Mouse (Mus musculus) liver, embryonic 12.5 days (tissue): Measurements from ENCODE around the gene Kctd18. TPM values are rescaled to one million over a fixed set of nuclear protein-coding genes. Genes with fewer than 3 reads are reported as not detected.

Source experiments
- ATAC-seq: fragments of 200-750 bp; cut with Nextera tagmentation; 2 replicates; pipeline ENCODE4 v1.8.0; 2017; ENCODE audit warnings: moderate number of reproducible peaks, mild to moderate bottlenecking, moderate library complexity
- H3K27ac ChIP-seq: fragments of 300-500 bp; sonication (generic); 2 replicates; pipeline ENCODE4 v1.5.1; 2016; ENCODE audit warnings: mild to moderate bottlenecking
- H3K27me3 ChIP-seq: fragments of 300-500 bp; sonication (generic); replicated peaks from 2 replicates; pipeline ENCODE4 v1.6.1; 2016; ENCODE audit warnings: mild to moderate bottlenecking, moderate library complexity
- H3K36me3 ChIP-seq: fragments of 300-500 bp; sonication (generic); 2 replicates; pipeline ENCODE4 v1.6.1; 2016; ENCODE audit warnings: mild to moderate bottlenecking, moderate library complexity
- H3K4me1 ChIP-seq: fragments of 300-500 bp; sonication (generic); 2 replicates; pipeline ENCODE4 v1.6.1; 2016
- H3K4me2 ChIP-seq: fragments of 300-500 bp; sonication (generic); 2 replicates; pipeline ENCODE4 v1.6.1; 2016; ENCODE audit warnings: mild to moderate bottlenecking, moderate library complexity
- H3K4me3 ChIP-seq: fragments of 300-500 bp; sonication (generic); 2 replicates; pipeline ENCODE4 v1.5.1; 2016; ENCODE audit warnings: mild to moderate bottlenecking, moderate library complexity
- H3K9ac ChIP-seq: fragments of 300-500 bp; sonication (generic); 2 replicates; pipeline ENCODE4 v1.6.1; 2016; ENCODE audit warnings: mild to moderate bottlenecking, moderate library complexity
- H3K9me3 ChIP-seq: fragments of 300-500 bp; sonication (generic); replicated peaks from 2 replicates; pipeline ENCODE4 v1.6.1; 2016; ENCODE audit warnings: mild to moderate bottlenecking, moderate library complexity
- WGBS: fragments of 180-500 bp; shearing (Covaris S2); methylation state at CpG from one replicate; pipeline ENCODE4 v1.1.7; 2016; ENCODE audit not compliant: insufficient replicate concordance; 5-methylcytosine and 5-hydroxymethylcytosine counted together
- polyA plus RNA-seq: library from polyadenylated mRNA; unstranded; fragments of >200 nt; fragmentation: Nextera tagmentation; extraction: Ambion mirVana; gene quantifications from 2 replicates; pipeline ENCODE4 v1.2.1, GENCODE M21; 2016

The Kctd18 gene
- polyA plus RNA-seq, 1 experiment from 2014 or later, result 5.7 TPM

DNA sequence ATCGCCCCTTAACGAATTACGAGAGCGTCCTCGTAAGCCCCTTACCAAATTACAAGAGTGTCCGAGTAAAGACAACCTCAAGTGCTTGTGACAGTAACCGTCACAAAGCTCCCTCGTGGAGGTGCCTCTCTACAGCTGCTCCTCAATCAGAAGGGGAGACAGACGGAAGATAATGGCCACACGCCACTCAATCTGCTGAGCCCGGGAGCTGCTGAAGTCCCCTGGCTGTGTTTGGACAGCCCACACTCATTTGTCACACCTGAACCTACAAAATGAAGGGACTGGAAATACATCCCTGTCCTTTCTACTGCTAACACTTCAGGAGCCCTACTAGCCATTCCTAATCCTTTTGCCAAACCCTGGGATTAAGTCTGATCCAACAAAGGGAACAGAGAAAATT, 77.0 kb downstream of the Kctd18 start:
- H3K4me1 ChIP-seq, result no peaks in the 10 kb centered on the region
- no peaks in the 10 kb centered on the region for H3K36me3 ChIP-seq
- WGBS, result 64% methylated on average over 11 of the region's 11 CpGs
- H3K27ac ChIP-seq, result no peak overlapping the region
- H3K9ac ChIP-seq, result no peak overlapping the region
- no peak for ATAC-seq
- H3K4me3 ChIP-seq, result no peak overlapping the region
- H3K4me2 ChIP-seq, result no peak overlapping the region
- no peaks in the 10 kb centered on the region for H3K27me3 ChIP-seq
- no peaks in the 10 kb centered on the region for H3K9me3 ChIP-seq

DNA sequence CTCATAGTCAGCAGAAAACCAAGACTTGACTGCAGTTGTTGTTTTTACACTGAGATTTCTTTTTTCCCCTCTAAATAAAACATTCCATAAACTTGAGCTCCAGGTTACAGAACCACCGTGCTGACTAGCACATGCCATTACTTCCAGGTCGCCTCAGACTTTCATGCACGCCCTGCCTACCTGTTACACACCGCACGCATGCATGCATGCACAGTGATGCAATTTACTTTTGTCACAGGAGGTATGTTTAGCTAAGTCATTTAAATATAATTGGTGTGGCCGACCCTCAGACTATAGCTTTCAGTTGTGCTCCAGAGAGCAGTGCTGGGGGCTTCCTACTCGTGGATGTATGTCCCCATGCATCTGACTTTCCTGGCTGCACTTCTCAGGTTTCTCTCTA, 77.7 kb downstream of the Kctd18 start:
- Histone ChIP-seq H3K4me3 (no peak overlapping the region), H3K27ac (no peak overlapping the region), H3K36me3 (no peaks in the 10 kb centered on the region), H3K27me3 (no peaks in the 10 kb centered on the region), H3K9ac (no peak overlapping the region), H3K4me2 (no peak overlapping the region), H3K4me1 (no peaks in the 10 kb centered on the region), H3K9me3 (no peaks in the 10 kb centered on the region)
- 70% methylated on average over 7 of the region's 7 CpGs for WGBS
- no peak for ATAC-seq

DNA sequence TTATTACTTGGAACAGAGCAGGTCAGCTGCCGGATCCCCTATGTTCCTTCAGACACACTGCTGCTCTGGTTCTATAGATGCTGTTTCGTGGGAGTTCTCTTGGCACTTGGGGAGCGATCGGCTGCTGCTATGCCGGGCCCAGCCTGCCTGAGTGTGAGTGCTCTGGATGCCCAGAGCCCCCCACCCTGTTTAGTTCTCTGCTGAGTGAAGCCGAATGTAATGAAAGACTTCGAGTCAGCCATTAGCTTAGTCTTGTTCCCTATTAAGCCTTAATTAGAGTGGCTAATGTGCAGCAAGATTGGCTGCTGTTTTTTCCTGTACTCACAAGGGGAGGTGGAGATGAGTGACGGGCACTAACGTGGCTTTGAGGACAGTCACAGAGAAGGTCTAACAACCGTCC, 78.1 kb downstream of the Kctd18 start:
- no peak for ATAC-seq
- no peaks in the 10 kb centered on the region for H3K9me3 ChIP-seq
- no peak overlapping the region for H3K4me3 ChIP-seq
- H3K36me3 ChIP-seq, result no peaks in the 10 kb centered on the region
- H3K27me3 ChIP-seq, result no peaks in the 10 kb centered on the region
- no peaks in the 10 kb centered on the region for H3K4me1 ChIP-seq
- 66% methylated on average over 10 of the region's 10 CpGs for WGBS
- H3K9ac ChIP-seq, result no peak overlapping the region
- no peak overlapping the region for H3K4me2 ChIP-seq
- H3K27ac ChIP-seq, result no peak overlapping the region

DNA sequence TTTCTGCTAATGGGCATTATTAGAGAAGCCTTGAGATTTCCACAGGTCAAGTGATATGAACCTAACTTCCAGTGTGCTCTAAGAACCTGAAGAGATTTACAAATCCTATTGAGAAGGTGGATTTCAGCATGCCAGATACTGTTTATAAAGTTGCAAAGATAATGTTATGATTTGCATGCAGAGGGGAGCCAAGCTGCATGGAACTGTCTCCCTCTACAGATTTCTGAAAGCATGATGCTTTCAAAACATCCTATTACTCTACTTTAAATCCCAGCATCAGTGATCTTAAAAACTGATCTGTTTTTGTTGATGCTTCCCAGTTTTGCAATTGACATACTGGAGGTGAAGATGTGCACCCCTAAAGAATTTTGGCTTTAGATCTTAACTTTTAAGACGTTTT, 84.5 kb downstream of the Kctd18 start:
- H3K36me3 ChIP-seq, result no peaks in the 10 kb centered on the region
- H3K9ac ChIP-seq, result no peak overlapping the region
- no peak overlapping the region for H3K4me2 ChIP-seq
- H3K27ac ChIP-seq, result no peak overlapping the region
- H3K4me1 ChIP-seq, result no peaks in the 10 kb centered on the region
- no peak overlapping the region for H3K4me3 ChIP-seq
- H3K9me3 ChIP-seq, result no peaks in the 10 kb centered on the region
- ATAC-seq, result no peak
- no peaks in the 10 kb centered on the region for H3K27me3 ChIP-seq
- 39% methylated on average over 1 of the region's 1 CpGs for WGBS

DNA sequence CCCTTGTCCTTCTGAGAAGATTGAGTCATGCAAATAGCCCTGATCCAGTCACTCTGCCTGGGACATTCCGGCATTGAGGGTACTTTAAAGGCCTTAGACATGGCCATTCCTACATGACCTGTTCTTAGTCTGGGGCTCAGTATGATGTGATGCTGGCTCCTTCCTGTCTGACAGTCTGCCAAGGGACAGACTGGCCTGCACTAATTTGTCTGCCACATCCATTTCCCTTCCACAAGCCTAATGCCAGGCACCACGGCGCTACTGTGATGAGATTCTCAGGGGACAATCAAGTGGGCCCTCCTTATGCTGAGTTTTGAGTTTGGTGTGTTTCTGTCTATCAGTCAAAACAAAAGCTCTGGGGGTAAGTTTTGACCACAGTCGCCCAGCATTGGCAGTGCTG, 100.2 kb downstream of the Kctd18 start:
- Histone ChIP-seq H3K4me2 (no peak overlapping the region), H3K27me3 (no peaks in the 10 kb centered on the region), H3K4me1 (no peaks in the 10 kb centered on the region), H3K27ac (no peak overlapping the region), H3K9me3 (no peaks in the 10 kb centered on the region), H3K36me3 (no peaks in the 10 kb centered on the region), H3K4me3 (no peak overlapping the region), H3K9ac (no peak overlapping the region)
- 74% methylated on average over 4 of the region's 4 CpGs for WGBS
- ATAC-seq, result no peak

DNA sequence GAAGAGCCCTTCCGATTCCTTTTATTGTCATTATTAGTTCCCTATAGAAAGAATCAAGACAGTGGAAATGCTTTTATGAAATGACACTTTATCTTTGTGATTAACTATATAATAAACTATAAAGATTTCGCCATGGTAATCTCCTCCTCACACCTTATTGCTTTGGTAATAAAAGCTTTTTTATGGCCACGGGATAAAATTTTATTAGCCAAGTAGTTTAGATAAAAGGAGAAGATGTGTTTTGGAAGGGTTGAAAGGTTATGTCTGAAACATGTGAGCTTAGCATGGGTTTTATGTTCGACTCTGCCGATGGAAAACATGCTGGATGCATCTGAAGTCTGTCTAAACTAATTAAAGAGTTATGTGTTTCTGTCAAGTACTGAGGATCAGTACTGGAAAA, 101.4 kb downstream of the Kctd18 start:
- ATAC-seq, result no peak
- Histone ChIP-seq H3K9me3 (no peaks in the 10 kb centered on the region), H3K4me3 (no peak overlapping the region), H3K27ac (no peak overlapping the region), H3K27me3 (no peaks in the 10 kb centered on the region), H3K36me3 (no peaks in the 10 kb centered on the region), H3K4me1 (no peaks in the 10 kb centered on the region), H3K4me2 (no peak overlapping the region), H3K9ac (no peak overlapping the region)
- 66% methylated on average over 5 of the region's 5 CpGs for WGBS

DNA sequence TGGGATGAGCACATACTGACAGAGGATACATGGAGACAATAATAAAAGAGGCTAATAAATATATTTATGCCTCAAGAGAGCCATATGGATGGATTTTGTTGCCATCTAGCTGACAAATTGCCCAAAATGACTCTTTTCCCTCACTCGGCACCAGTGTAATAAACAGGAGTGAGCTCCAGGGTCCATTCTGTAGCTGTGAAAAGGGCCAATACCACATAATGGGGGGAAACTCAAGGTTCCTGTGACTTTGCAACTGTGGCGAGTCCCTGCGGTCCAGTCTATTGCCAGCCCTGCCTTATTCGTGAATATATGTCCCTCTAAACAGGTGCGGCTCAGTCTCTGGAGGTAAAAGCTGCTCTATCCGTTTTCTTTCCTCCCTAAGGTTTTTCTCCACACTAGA, 107.2 kb downstream of the Kctd18 start:
- H3K9ac ChIP-seq, result no peak overlapping the region
- H3K27ac ChIP-seq, result no peak overlapping the region
- no peak overlapping the region for H3K4me2 ChIP-seq
- no peak overlapping the region for H3K4me3 ChIP-seq
- no peaks in the 10 kb centered on the region for H3K9me3 ChIP-seq
- H3K36me3 ChIP-seq, result no peaks in the 10 kb centered on the region
- no peaks in the 10 kb centered on the region for H3K27me3 ChIP-seq
- H3K4me1 ChIP-seq, result no peaks in the 10 kb centered on the region
- 67% methylated on average over 6 of the region's 6 CpGs for WGBS
- ATAC-seq, result no peak

DNA sequence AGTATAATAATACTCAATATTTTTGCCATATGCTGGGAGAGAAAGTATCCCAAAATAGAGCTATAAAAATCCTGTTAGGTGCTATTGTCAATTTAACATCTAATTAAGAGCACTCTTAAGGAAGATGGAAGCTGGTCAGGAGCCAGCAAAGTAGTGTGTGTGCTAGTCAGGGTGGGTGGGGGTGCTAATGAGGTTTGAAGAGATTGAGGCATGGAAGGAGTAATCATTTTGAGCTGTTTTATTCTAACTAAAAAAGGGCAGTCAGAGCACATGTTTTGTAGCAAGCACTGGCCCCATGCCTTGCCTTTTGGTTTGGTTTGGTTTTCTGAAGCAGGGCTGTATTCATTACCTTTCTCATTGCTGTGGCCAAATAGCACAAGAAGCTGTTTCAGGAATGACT, 112.4 kb downstream of the Kctd18 start:
- H3K9me3 ChIP-seq, result no peaks in the 10 kb centered on the region
- no peaks in the 10 kb centered on the region for H3K27me3 ChIP-seq
- no peak overlapping the region for H3K9ac ChIP-seq
- no peak overlapping the region for H3K4me2 ChIP-seq
- no peak overlapping the region for H3K4me3 ChIP-seq
- H3K4me1 ChIP-seq, result no peaks in the 10 kb centered on the region
- no peak for ATAC-seq
- H3K36me3 ChIP-seq, result no peaks in the 10 kb centered on the region
- no peak overlapping the region for H3K27ac ChIP-seq

DNA sequence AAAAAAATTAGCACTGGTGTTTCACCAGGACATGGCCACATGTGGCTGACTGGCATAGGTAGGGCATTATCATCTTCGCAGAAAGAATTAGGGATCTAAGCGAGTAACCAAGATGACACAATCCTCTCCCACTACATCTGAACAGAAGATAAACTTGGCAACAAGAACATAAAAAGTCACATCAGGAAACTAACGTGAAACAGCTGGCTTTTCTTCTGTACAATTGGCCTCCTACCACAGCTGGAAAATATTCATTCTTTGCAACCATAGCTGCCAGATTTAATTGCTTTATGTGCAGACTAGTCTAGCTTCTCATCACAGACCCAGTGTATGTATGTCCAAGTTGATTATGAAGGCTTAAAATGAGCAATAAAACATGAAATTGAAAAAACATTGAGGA, 112.8 kb downstream of the Kctd18 start:
- Histone ChIP-seq H3K4me1 (no peaks in the 10 kb centered on the region), H3K27me3 (no peaks in the 10 kb centered on the region), H3K4me2 (no peak overlapping the region), H3K4me3 (no peak overlapping the region), H3K36me3 (no peaks in the 10 kb centered on the region), H3K27ac (no peak overlapping the region), H3K9me3 (no peaks in the 10 kb centered on the region), H3K9ac (no peak overlapping the region)
- no peak for ATAC-seq
- WGBS, result 63% methylated on average over 3 of the region's 3 CpGs

Other genes starting within 250 kb of the Kctd18 start
- 9.9 and 12.5 TPM in 2 replicates for gene Spats2l, start 244.8 kb downstream of the Kctd18 start, polyA plus RNA-seq
- gene Sgo2a, start 23.0 kb downstream of the Kctd18 start, polyA plus RNA-seq, result 12.4 and 12.9 TPM in 2 replicates
- gene Aox1, start 11.0 kb upstream of the Kctd18 start, polyA plus RNA-seq, result 0.06 and 0.07 TPM in 2 replicates
- 0.02 TPM in 1 of 2 replicates, not detected in the other for gene Aox3, start 94.2 kb upstream of the Kctd18 start, polyA plus RNA-seq
- 0.82 and 0.85 TPM in 2 replicates for gene Aox4, start 191.4 kb upstream of the Kctd18 start, polyA plus RNA-seq